Mouse (Mus musculus) gastrocnemius, postnatal 14 days (tissue): ENCODE measurements around the gene Papolb. TPM values are rescaled to one million over a fixed set of nuclear protein-coding genes. Genes with fewer than 3 reads are reported as not detected.

Experiments
- DNase-seq: peaks from one replicate; pipeline ENCODE4 v3.0.0; 2021; ENCODE audit warnings: mixed read lengths
- intact Hi-C: fragments of 180-260 bp; cut with DNase I; formaldehyde crosslinking; loops from one replicate; pipeline ENCODE4 v1.15.1; 2025; ENCODE audit warnings: low total_unique reads
- total RNA-seq, 2 experiments: library from RNA; stranded (reverse); gene quantifications; 2 replicates each; pipeline ENCODE4 v1.2.3; 2021

Papolb gene
- total RNA-seq, 2 experiments from 2014 or later = 0.10 to 0.18 TPM

DNA sequence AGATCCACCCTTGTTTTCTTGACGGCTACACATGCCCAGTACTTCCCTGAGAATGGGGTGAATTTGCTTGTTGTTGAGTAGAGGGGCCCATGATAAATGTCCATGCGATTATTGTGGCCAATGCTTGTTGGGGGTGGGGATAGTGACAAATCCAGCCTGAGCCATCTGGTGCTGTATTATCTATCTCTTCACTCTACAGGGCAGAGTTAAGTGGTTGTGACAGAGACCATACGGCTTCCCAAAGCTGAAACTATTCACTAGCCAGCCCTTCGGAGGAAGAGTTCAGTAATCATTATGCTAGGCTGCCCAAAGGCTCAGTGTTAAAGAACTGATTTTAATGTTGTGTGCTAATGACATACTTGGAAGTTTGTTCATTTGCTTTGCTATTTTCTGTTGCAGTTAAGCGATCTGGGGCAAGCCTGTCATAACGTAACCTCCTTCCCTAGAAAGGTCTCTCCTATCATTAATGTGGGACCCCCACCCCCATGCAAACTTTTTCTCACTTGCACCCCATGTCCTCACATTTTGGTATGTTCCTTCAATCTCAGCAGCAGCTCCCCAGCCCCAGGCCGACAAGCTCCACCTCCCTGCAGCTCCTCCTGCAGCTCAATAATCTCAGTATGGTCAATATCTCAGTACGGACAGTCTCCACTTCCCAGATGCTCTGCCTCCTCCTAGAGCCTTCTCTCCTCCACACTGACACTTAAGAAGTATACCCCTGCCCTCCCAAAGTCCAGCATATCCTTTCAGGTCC lies 5.0 kb downstream of the Papolb start:
- no peak for DNase-seq
- intact Hi-C loops = no loop called here

DNA sequence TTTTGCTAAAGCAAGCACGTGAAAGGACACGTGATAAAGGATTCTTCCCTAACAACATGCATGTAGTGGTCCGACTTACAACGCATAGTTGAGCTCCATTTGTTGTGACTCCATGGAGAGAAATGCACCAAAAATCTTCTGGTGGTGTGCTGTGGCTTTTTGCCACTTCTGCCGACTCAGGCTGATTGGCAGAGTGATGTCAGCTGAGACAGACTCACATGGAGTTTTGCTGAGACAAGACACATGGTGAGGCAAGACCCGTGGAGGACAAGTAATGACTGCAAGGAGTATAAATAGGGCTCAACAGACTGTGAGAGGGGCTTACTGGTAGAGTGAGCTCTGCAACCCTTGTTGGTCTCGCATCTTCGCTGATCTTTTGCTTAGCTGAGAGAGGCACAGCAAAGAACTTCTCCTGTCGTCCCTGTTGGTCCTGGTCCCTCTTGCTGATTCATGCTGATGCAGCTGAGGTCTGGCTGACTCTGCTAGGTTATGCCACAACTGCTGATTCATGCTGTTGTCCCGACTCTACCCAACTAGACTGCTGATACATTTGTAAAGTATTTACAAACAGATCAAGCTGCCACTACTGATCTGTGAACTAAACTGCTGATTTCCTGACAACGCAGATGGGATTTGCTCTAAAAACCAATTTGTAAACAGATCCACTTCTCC lies 8.5 kb downstream of the Papolb start:
- intact Hi-C loops = no loop called here
- no peak for DNase-seq

DNA sequence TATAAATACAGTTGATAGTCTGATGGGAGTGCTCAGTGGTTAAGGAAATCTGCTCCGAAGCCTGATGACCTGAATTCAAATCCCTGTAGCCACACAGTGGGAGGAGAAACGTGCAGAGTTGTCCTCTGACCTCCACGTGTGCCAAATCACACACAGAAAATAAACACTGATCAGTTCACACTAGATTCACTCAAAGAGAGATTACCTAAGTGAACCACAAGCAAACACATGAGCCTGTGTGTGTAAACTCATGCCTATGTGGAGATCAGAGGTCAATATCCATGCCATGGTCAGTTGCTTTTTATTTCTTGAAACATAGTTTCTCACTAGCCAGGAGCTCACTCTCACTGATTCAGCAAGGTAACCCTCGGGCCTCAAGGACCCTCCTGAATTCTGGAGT lies 9.5 kb downstream of the Papolb start:
- intact Hi-C loops = no loop called here
- DNase-seq = no peak

DNA sequence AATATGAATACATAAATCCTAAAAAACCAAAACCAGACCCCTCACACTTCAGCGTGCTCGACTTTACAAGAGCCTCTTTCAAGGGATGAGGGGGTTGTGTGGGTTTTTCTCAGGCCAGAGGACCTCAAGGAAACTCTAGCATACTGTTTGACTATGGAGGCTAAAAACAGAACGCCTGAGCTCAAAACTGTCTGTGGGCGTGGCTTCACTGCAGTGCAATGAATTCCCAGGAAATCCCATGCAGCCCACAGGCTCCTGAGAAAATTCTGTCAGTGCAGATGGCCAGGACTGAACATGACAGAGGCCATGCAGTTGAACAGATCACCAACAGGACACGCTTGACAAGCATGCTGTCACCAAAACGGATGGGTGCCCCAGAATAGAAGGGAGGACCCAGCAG lies 10.9 kb downstream of the Papolb start:
- intact Hi-C loops = no loop called here
- no peak for DNase-seq

DNA sequence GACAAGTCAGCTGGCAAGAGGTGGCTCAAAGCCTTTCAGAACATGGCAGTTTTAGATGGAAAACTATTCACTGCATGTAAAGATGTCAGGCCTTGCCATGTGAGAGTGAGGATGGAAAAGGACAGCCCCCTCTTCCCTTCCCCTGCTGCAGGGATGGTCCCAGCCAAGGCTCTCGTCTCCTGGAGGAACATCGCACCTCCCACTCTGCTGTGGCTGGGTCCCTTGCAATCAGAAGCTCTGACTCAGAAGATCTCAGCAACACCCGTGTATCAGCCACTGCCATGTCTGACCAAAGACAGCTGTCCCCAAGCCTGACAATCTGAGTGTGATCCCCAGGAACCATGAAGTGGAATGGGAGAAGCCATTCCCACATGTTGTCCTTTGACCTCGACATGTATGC lies 17.8 kb downstream of the Papolb start:
- DNase-seq = no peak
- intact Hi-C loops = no loop called here

DNA sequence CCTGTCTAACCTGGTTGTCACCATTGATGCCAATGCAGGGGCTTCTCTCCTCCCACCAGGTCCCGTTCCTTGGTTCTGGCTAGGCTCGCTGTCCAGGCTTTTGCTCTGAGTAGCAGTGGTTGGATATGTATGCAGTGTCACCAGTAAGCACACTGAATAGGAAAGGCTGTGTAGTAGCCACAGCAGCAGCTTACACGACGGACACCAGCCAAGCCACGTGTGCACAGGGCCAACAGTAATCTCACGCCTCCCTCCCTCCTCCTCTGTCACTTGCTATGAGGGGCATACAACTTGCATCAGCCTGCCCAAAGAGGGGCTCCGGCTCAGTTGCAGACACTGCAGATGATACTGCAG lies 19.8 kb downstream of the Papolb start:
- no peak for DNase-seq
- intact Hi-C loops = no loop called here

DNA sequence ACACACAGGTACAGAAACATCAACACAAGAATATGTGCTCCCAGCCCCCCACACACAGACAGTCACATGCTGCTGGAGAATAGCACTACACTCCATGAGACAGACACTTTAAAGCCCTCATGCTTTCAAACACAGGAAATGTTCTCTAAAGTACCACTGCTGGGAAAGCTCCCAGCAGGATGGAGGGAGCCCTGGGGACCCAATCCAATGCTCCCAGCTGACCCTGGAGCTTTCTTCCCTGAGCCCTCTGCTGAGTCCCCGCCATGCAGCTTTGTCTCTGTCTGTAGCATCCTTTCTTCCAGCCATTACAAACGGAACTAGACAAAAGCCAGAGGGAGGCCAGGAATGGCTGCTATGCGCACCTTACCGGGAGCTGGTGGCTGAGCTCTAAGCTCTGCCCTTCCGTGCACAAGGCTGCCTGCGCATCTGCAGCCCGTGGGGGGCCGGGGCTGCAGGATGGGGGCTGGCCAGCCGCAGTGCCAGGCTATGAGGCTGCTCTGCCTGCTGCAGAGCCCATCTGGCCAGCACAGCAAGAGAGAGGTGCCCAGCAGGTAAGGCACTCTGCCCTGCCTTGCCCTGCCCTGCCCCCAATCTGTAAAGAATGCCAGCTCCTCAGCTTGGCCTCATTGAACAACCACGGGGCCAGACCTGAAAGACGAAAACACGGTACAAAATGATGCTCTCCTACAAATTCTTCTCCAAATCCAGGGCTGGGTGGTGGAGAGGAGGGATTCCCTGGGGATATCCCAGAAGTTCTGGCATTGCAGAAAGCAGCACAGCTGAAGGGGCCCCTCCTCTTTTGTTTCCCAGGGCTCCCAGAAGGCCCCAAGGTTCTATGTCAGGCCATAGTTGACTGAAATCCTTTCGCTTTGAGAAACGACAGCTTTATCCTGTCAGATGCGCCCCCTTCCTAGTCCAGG lies 20.5 kb downstream of the Papolb start:
- intact Hi-C loops = loop anchor here (5.0 to 10.0 kb wide), 2 partner anchors 38 to 115 kb away; partner anchors contain the start of gene Wipi2
- DNase-seq = no peak

DNA sequence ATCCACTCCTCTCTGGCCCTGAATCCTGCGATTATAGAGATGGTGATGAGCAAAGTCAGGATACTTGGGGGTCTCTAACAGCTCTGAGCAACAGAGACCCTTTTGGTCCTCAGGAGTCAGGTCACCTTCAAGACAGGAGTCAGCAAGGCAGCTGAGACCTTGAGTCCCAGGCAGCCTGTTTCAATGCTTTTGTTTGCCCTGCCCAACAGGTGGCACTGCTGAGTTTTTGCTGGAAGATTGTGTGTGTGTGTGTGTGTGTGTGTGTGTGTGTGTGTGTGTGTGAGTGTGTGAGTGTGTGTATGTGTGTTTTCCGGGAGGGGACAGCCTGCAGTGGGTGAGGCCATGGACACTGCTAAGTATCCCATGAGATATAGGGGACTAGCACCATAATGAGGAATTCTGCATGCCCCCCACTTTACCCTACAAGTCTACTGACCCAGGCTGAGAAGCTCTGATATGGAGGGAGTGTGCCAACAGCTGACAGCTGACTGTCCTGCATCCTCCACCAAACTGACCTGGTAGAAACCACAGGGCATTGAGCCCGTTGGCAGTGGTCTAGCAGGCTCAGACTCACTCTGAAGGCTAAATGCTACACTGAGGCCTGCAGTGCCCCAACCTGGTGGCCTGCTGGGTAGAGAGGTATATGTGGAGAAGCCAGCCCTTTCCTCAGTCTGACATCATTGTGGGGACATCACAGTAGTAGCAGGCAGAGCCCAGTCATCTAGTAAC lies 24.0 kb downstream of the Papolb start:
- intact Hi-C loops = loop anchor here (5.0 to 10.0 kb wide), 2 partner anchors 41 to 119 kb away; partner anchors contain the start of gene Wipi2
- DNase-seq = no peak

DNA sequence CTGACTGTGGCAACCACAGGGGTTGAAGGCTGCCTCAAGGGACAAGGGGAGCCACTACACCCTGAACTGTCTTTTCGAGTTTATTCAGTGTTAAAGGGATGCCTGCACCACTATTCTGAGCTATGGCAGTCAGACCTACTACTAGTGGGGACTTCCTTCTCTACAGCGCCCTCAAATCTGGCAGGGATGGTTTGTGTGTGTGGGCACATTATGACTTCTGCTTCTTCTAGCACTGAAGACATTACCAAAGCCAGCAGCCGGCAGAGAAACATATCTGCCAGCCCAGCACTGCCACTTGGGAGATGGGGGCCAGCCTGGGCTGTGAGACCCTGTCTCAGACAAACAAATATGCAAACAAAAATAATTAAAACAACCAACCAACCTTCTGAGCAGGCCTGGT lies 25.7 kb downstream of the Papolb start:
- no peak for DNase-seq
- intact Hi-C loops = loop anchor here (10.0 kb wide), 1 partner anchor 121 kb away; the partner anchor contains the start of gene Wipi2

DNA sequence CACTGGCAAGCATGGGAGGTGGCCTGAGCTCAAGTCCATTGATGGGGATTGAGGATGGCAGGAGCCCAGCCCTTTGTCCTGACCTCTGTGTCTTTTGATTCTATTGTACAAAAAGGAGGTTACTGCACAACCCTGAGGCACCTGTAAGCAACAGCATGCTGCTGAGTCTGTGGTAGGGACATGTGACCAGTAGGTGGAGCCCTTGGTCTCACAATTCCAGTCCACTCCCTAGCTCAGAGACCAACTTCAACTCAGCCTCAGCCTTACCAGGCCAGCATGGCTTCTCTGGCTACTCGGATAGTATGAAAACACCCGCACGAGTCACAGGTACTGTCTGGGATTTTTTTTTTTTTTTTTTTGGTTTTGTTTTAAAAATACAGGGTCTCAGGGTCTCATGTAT lies 27.5 kb downstream of the Papolb start:
- DNase-seq = peak; percentile 69
- intact Hi-C loops = loop anchor here (10.0 kb wide), 1 partner anchor 122 kb away; the partner anchor contains the start of gene Wipi2

DNA sequence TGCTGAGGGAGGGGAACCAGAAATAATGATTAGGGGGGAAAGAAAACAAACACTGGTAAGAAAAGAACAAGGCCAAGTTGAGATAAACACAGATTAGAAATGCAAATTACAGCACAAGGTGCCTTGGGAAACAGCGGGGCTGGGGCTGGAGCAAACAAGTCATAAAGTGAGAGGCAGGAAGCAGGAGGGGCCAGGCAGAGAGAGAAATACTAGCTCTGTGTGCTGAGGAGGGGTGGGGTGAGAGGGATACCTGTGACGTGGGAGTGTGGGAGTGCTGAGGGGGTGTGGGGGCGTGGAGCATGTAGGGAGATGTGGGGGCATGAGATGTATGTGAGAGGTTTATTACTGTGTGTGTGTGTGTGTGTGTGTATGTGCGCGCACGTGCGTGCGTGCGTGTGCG lies 29.0 kb downstream of the Papolb start:
- no peak for DNase-seq
- intact Hi-C loops = loop anchor here (10.0 kb wide), 1 partner anchor 124 kb away; the partner anchor contains the start of gene Wipi2

DNA sequence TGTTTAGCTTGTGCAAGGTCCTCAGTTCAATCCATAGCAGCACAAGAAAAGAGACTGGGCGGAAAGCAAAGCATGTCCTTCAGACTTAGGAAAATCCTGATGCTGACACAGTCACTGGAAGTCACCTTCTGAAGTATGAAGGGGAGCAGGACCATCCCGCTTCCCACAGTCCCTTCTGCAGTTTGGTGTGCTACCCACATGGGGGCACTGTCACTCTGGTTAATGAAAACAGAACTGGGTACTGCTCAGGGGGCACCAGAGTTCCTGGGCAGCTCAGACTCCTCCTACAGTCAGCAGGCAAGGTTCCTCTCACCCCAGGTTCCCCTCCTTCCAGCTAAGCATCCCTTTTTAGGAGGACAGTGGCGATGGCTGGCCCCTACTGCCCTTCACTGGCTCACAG lies 30.9 kb downstream of the Papolb start:
- no peak for DNase-seq
- intact Hi-C loops = no loop called here

DNA sequence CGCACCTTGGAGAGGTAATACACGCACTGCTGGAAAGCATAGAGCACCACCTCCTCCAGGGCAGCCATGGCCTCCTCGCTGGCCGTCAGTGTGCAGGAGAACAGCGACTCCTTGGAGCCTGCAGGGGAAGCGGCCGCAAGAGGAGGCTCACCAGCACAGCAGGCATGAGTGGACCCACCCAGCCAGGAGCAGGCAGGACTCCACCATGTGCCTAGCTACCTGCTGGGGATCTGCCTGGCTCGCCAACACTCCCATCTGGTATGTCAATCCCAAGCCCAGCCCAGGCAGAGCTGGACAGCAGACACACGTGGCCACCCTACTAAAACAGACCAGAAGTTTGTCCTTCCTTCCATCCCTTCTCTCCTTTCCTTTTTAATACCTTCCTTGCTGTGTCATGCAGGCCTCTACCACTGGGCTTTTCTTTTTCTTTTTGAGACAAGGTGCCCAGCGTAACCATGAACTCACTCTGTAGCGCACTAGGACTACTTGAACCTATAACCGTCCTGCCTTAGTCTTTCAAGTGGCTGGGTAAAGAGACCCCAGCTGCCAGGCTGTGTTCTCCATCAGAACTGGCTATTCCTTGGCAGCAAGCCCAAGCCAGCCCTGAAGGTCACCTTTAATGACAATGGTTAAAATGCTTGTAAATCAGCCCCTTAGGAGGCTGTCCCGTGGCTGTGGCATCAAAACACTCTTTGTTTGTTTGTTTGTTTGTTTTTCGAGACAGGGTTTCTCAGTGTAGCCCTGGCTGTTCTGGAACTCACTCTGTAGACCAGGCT lies 34.4 kb downstream of the Papolb start:
- DNase-seq = no peak
- intact Hi-C loops = no loop called here

DNA sequence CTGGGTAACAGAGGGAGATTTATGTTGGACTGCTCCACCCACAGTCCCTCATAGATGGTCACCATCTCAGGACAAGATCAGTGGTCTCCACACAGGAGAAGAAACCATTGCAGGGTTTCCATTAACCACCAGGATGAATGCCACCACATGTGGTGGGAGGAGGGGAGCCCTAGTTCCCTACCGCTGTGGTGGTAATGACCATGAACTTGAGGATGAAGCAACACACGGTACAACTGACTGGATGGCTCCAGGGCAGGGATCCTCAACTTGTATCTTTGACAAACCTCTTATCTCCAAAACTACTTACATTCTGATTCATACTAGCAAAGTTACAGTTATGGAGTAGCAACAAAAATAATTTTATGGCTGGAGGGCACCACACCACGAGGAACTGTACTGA lies 36.6 kb downstream of the Papolb start:
- DNase-seq = no peak
- intact Hi-C loops = no loop called here

DNA sequence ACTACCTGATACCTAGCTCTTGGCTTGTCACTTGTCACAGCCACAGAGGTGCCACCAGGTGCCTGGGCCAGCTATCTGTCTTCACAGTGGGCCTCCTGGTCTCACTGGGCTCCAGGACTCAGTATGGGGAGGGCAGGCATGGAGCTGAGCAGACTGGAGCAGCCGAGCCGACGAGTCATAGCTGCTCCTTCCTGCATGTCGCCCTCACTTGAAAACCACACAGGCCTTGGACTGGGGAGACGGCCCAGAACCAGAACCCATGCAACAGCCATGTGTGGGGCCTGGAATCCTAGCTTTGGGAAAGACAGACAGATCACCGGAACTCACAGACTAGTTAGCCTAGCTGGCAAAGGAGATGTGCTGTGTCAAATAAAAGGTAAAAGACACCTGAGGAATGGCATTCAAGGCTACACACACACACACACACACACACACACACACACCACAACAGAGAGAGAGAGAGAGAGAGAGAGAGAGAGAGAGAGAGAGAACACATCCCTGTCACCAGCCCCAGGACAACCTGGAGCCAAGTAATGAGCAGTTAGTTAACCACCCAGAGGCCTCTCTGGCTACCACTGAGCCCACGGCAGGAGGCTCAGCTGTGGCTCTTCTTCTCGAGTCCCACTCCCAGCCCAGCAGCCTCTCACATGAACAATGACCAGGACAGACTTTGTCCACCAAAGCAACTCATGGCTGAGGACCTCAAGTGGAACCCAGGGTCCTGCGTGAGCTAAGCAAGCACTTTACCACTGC lies 39.7 kb downstream of the Papolb start:
- DNase-seq = no peak
- intact Hi-C loops = loop anchor here (10.0 kb wide), 1 partner anchor 225 kb away; no protein-coding TSS in a partner anchor

DNA sequence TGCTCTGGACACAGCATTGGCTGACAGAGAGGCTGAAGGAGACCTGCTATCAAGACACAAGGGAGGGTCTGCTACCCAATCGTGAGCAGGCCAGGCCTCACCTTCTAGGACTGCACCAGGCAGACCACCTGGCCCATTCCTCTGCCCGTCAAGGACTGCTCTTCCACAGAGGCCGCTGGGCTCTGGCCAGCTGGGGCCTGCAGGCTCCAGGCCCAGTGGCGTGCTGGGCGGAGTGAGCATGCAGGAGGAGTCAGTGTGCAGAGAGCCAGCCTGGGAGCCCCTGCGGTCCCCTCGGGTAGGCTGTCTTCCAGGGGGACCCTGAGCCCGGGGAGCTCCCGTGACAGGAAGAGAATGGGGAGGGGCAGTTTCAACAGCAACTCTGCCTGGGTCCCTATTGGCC lies 43.2 kb downstream of the Papolb start:
- no peak for DNase-seq
- intact Hi-C loops = loop anchor here (10.0 kb wide), 1 partner anchor 228 kb away; no protein-coding TSS in a partner anchor

DNA sequence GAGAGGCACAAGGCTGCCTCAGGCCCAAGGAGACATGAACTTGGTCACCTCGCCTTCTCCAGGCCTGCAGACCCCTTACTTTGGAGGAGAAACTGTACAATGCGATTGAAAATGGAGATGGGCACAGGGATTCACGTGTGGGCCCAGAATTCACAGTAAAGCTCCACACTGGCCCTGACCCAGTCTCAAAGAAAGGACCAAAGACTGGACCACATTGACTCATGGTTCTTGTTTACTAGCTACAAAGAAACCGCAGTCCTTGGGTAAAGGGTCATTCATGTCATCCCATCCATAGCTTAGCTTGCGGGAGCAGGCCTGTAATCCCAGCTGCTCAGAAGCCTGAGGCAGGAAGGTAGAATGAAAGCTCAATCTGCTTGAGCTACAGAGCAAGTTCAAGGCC lies 46.3 kb downstream of the Papolb start:
- no peak for DNase-seq
- intact Hi-C loops = loop anchor here (10.0 kb wide), 1 partner anchor 231 kb away; no protein-coding TSS in a partner anchor

DNA sequence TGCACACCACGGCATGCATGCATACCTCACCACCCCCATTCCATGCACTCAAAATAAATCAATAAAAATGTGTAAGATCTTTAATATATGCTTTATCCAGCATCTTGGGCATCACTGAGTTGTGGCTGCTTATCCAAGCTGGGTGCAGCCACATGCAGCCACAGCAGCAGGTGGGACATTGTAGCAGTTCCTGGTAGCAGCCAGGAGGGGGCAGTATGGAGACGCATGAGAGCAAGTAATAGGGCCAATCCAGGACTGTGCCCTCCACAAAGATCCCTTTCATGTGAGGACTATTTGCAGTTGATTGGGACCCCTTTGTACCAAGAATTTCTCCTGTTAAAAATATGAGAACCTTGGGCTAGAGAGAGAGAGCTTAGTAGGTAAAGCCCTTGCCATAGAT lies 47.4 kb downstream of the Papolb start:
- intact Hi-C loops = loop anchor here (10.0 kb wide), 1 partner anchor 232 kb away; no protein-coding TSS in a partner anchor
- DNase-seq = no peak
